Mouse (Mus musculus) urinary bladder, postnatal 4 days (tissue): ENCODE measurements around the gene Dppa2.
"Not testable (repeated sequence)": the region's sequence is repeated elsewhere in the genome, so short reads cannot be mapped to it uniquely, and the experiment has no call there.

Experiments used
- DNase-seq, 2 experiments: peaks; one replicate each; pipeline ENCODE4 v3.0.0; 2021 to 2022; ENCODE audit warnings: low spot score in 2 of 2

Dppa2 gene

GRCm38 (mm10) chr16:48303509-48303908 lies at the start of gene Dppa2:
Dppa2 (plus strand) TSS chr16:48303908.
- DNase-seq = no peak

- DNase-seq = no peak
Measured at GRCm38 (mm10) chr16:48254584-48254983, 49.1 kb upstream of the Dppa2 start.

- no peak for DNase-seq
Measured at GRCm38 (mm10) chr16:48259519-48259918, 44.2 kb upstream of the Dppa2 start.

GRCm38 (mm10) chr16:48262901-48263300 lies 40.8 kb upstream of the Dppa2 start:
- no peak for DNase-seq

GRCm38 (mm10) chr16:48265856-48266255 lies 37.9 kb upstream of the Dppa2 start:
- no peak for DNase-seq

GRCm38 (mm10) chr16:48276940-48277339 lies 26.8 kb upstream of the Dppa2 start:
- no peak for DNase-seq

GRCm38 (mm10) chr16:48280883-48281282 lies 22.8 kb upstream of the Dppa2 start:
- no peak for DNase-seq

DNA sequence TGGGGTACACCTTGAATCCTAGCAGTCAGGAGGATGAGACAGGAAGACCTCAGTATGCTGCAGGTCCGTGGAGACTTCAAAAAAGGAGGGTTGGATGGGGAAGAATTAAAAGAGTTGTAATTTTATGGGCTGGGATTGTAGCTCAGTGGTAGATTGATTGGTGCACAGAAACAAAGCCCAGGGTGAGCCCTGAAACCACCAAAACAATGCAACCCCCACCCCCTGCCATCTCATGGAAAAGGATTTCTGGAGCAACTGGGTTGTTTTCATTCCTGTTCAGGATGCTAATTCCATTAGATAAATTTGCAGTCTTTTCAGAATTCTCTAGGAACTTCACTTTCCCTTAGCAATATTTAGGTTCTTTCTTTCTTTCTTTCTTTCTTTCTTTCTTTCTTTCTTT lies 20.9 kb upstream of the Dppa2 start:
- DNase-seq = no peak

DNA sequence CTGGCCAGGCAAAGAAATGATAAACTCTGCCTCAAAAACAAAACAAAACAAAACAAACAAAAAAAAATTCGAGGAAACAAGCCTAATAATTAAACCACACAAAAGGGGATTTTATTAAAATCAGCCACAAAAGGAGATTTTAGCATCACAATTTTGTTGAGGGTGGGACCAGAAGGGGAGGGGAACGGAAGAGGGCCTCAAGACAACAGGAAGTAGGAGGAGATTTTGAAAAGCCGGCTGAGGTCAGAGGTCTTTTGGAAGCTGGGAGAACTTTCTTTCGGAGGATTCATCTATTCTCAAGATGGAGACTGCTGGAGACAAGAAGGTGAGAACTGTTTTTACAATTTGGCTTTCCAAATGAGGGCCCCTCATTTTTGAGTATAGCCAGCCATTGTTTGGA lies 20.2 kb upstream of the Dppa2 start, which contains the start of gene Dppa4:
Dppa4 (plus strand) TSS at position 217 of the 400 bp plus-strand sequence.
- no peak for DNase-seq

- no peak for DNase-seq
Measured at GRCm38 (mm10) chr16:48285517-48285916, 18.2 kb upstream of the Dppa2 start.

- DNase-seq = no peak
Measured at GRCm38 (mm10) chr16:48297384-48298136, 6.1 kb upstream of the Dppa2 start.

DNA sequence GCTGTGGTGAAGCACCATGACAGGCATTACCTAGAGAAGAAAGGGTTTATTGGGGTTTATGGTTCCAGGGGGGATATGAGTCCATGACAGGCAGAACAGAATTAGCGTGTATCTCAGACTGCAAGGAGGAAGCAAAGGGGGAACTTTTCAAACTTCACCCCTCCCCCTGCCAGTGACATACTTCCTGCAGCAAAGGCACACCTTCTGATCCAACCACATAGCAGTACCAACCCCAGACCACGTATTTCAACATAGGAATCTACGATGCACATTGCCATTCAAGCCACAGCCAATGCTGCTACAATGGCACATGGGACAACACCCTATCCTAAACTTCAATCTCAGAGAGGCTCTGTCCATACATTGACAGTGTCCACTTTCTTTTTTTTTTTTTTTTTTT lies 3.8 kb upstream of the Dppa2 start:
- DNase-seq = no peak

GRCm38 (mm10) chr16:48303983-48304382 lies 275 bp downstream of the Dppa2 start:
- DNase-seq = no peak

GRCm38 (mm10) chr16:48308916-48309315 lies 5.2 kb downstream of the Dppa2 start:
- DNase-seq = not testable (repeated sequence)

DNA sequence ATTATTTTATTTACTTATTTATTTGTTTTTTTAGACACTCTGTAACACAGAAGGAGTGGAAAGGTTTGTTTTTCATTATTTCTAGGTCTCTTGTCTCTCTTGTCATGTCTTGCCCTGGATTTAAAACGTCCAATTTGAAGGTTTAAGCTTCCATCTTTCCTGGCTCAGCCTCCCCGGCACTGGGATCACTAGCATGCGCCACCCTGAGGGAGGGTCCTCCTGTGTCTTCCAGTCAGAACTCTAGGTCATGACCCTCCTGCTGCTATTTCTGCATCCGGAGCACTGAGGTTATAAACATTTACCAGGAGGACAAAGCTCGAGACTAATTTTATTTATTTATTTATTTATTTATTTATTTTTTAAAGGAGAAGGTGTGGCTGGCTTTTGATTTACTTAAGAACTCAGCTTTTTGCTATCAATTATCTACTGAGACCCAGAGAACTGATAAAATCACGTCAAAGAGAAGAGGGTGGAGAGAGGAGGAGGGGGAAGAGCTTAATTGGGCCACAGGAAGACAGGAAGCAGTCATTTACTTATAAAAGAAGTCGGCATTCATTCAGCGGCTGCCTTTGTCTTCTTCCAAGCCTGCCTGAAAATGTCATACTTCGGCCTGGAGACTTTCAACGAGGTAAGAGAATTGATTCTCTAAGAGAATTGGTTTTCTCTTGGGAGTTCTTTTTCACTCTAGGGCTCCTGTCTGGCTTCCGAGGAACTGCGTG lies 6.4 kb downstream of the Dppa2 start:
- no peak for DNase-seq

DNA sequence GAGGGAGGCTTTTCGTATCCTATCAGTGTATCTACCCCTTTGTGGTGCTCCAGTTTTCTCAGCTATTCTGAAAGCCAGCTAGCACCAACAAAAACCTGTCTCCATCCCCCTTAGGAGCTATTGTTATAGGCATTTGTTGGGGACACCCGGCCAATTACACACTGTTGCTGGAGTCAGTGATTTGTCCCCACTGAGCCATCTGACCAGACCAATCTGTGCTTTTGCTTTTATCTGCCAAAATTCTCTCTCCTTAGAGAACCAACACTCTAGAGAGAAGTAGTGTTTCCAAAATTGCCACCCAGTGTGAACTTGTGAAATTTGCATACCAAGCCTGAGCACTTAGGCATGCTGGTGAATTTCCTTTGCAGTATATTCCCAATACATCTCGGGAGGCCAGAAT lies 11.6 kb downstream of the Dppa2 start:
- DNase-seq = no peak

GRCm38 (mm10) chr16:48320781-48321180 lies 17.1 kb downstream of the Dppa2 start:
- no peak for DNase-seq

DNA sequence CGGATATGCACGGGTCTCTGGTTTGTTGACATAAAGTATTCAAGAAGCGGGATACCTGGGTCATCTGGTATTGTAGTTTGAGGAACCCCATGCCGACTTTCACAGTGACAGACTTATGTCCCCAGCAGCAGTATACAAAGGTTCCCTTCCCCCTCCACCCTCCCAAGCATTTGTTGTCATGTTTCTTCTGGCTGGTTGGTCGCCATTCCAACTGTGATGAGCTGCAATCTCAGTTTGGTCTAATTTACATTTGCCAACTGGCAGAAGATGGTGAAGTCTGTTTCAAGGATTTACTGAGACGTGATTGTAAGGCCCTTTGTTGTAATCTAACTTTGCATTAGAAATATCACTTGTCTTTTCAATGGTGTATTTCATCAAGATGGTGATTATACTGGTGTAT lies 19.4 kb downstream of the Dppa2 start:
- DNase-seq = no peak

- DNase-seq = no peak
Measured at GRCm38 (mm10) chr16:48323602-48324345, 20.1 kb downstream of the Dppa2 start.

DNA sequence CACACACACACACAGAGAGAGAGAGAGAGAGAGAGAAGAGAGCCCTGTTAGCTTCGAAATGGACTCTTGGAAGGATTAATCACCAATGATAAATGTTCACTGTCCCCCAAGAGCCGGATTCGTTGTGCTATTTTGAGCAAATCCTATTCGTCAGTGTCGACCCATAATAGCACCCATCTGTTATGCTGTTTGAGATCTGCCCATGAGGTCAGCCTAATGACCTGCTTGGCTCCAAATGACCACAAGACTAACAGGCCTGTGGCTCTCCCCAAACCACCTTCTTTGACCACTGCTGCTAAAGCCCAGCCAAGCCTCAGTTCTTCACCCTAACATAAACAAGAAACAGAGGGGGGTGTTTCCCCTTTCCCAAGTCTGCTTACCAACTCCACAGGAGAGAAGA lies 23.2 kb downstream of the Dppa2 start:
- no peak for DNase-seq

- DNase-seq = no peak
Measured at GRCm38 (mm10) chr16:48328420-48328819, 24.7 kb downstream of the Dppa2 start.

DNA sequence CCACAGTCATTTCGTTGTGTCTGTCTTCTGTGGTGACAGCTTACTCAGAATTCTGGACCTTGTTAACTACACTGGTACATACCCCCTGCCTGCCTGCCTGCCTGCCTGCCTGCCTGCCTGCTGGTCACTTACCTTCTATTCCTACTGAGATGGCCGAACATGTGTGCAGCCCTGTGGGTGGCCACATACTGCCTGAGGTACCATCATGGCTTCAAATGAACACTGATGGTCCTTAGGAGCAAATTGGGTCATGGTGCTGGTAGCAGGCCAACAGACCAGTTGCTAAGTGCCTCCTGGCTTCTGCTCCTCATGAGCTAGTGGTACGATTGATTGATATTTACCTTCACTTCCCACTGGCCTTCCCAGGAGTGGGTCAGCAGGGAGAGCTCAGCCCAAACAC lies 28.1 kb downstream of the Dppa2 start:
- no peak for DNase-seq

DNA sequence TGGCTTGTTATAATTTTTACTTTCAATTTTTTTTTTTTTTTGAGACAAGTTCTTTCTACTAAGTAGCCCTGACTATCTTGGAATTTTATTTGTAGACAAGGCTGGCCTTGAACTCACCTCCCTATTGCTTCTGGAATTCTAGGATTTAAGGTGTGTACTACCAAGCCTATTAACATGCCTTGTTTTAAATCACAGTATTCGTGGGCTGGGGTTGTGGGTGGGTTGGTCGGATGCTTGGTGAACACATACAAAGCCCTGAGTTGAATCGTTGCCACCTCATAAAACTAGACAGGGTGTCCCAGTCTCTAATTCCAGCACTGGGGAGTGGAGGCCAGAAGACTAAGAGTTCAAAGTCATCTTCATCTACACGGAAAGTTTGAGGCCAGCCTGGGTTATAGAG lies 31.6 kb downstream of the Dppa2 start:
- DNase-seq = no peak
